Mouse (Mus musculus) neural tube, embryonic 12.5 days (tissue): ENCODE results near the gene Fchsd2. TPM values are rescaled to one million over a fixed set of nuclear protein-coding genes. Genes with fewer than 3 reads are reported as not detected.

Experiments used
- ATAC-seq: fragments of 200-750 bp; cut with Nextera tagmentation; 2 replicates; pipeline ENCODE4 v1.8.0; 2017; ENCODE audit warnings: low read depth, mild to moderate bottlenecking, moderate TSS enrichment, moderate library complexity; ENCODE audit not compliant: low FRiP score
- H3K27ac ChIP-seq: fragments of 300-500 bp; sonication (generic); 2 replicates; pipeline ENCODE4 v1.5.1; 2016
- H3K27me3 ChIP-seq: fragments of 300-500 bp; sonication (generic); replicated peaks from 2 replicates; pipeline ENCODE4 v1.6.1; 2016; ENCODE audit warnings: mild to moderate bottlenecking
- H3K36me3 ChIP-seq: fragments of 300-500 bp; sonication (generic); 2 replicates; pipeline ENCODE4 v1.6.1; 2016; ENCODE audit warnings: mild to moderate bottlenecking
- H3K4me1 ChIP-seq: fragments of 300-500 bp; sonication (generic); 2 replicates; pipeline ENCODE4 v1.6.1; 2016
- H3K4me2 ChIP-seq: fragments of 300-500 bp; sonication (generic); replicated peaks from 2 replicates; pipeline ENCODE4 v1.6.1; 2016; ENCODE audit warnings: mild to moderate bottlenecking
- H3K4me3 ChIP-seq: fragments of 300-500 bp; sonication (generic); 2 replicates; pipeline ENCODE4 v1.5.1; 2016
- H3K9ac ChIP-seq: fragments of 300-500 bp; sonication (generic); 2 replicates; pipeline ENCODE4 v1.6.1; 2016; ENCODE audit warnings: mild to moderate bottlenecking
- H3K9me3 ChIP-seq: fragments of 300-500 bp; sonication (generic); 2 replicates; pipeline ENCODE4 v1.6.1; 2016; ENCODE audit warnings: mild to moderate bottlenecking
- WGBS: fragments of 180-500 bp; shearing (Covaris S2); methylation state at CpG from one replicate; pipeline ENCODE4 v1.1.7; 2016; 5-methylcytosine and 5-hydroxymethylcytosine counted together
- polyA plus RNA-seq: library from polyadenylated mRNA; unstranded; fragments of >200 nt; fragmentation: Nextera tagmentation; extraction: Ambion mirVana; gene quantifications from 2 replicates; pipeline ENCODE4 v1.2.1, GENCODE M21; 2016

Fchsd2 gene
- polyA plus RNA-seq, 1 experiment from 2014 or later, result 36.5 TPM

DNA sequence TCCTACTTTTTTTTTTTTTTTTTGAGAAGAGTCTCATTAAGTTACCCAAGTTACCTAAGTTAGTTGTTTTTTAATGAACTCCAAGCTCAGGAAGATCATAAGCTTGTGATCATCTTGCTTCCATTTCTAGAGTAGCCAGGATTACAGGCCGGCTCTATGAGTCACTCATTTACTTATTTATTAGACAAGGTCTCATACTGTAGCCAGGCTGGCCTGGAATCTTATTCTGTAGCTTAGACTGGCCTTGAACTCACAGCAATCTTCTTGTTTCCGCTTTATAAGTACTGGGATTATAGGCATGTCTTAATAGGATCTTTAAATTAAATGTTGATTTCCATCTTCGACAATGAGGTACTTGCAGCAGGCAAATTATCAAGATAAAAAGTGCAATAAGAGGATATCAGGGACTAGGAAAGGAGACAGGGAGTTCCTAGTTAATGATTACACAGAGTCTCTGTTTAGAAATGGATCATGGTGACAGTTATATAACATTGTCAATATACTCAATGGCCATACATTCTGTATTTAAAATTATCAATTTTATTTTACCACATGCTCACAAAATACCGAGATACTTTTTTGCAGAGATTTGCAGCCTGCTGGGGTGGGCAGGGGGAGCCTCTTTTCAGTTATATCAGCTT is 7.7 kb upstream of the Fchsd2 start:
- H3K9me3 ChIP-seq, result no peaks in the 10 kb centered on the region
- no peaks in the 10 kb centered on the region for H3K4me1 ChIP-seq
- H3K9ac ChIP-seq, result no peak overlapping the region
- H3K27me3 ChIP-seq, result no peaks in the 10 kb centered on the region
- no peaks in the 10 kb centered on the region for H3K36me3 ChIP-seq
- no peak overlapping the region for H3K4me3 ChIP-seq
- WGBS, result 84% methylated on average over 4 of the region's 4 CpGs
- no peak overlapping the region for H3K4me2 ChIP-seq
- H3K27ac ChIP-seq, result no peak overlapping the region
- no peak for ATAC-seq

GRCm38 (mm10) chr7:101085779-101086178 is 6.9 kb upstream of the Fchsd2 start:
- ATAC-seq, result no peak
- no peaks in the 10 kb centered on the region for H3K36me3 ChIP-seq
- H3K27me3 ChIP-seq, result no peaks in the 10 kb centered on the region
- H3K4me3 ChIP-seq, result no peak overlapping the region
- no peak overlapping the region for H3K4me2 ChIP-seq
- H3K27ac ChIP-seq, result no peak overlapping the region
- no peaks in the 10 kb centered on the region for H3K4me1 ChIP-seq
- no peaks in the 10 kb centered on the region for H3K9me3 ChIP-seq
- H3K9ac ChIP-seq, result no peak overlapping the region
- WGBS, result 72% methylated on average over 4 of the region's 4 CpGs

DNA sequence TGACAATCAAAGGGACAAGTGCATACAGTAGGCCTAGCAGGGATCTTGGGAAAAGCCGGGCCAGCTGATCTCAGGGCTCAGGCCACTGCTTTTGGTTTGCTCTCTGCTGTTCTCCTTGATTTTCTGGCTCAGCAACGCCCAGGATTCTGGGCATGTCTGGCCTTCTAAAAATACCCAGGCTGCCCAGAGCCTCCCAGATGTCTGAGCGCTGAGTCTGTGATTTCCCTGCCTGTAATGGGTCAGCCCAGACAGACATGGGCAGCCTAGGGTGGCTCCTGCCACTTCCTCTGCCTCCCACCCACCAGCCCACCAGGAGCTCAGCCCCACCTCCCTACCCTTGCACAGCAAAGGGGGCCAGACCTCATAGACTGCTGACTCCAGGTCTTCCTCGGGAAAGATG is 4.0 kb upstream of the Fchsd2 start:
- Histone ChIP-seq H3K36me3 (no peaks in the 10 kb centered on the region), H3K4me2 (no peak overlapping the region), H3K9ac (no peak overlapping the region), H3K4me3 (no peak overlapping the region), H3K9me3 (no peaks in the 10 kb centered on the region), H3K27me3 (no peaks in the 10 kb centered on the region), H3K4me1 (no peaks in the 10 kb centered on the region), H3K27ac (no peak overlapping the region)
- WGBS, result 80% methylated on average over 4 of the region's 4 CpGs
- ATAC-seq, result no peak

GRCm38 (mm10) chr7:101089242-101089641 is 3.4 kb upstream of the Fchsd2 start:
- Histone ChIP-seq H3K4me2 (no peak overlapping the region), H3K9ac (no peak overlapping the region), H3K4me3 (no peak overlapping the region), H3K27ac (no peak overlapping the region), H3K36me3 (no peaks in the 10 kb centered on the region), H3K27me3 (no peaks in the 10 kb centered on the region), H3K9me3 (no peaks in the 10 kb centered on the region), H3K4me1 (no peaks in the 10 kb centered on the region)
- no peak for ATAC-seq
- WGBS, result 74% methylated on average over 3 of the region's 3 CpGs

DNA sequence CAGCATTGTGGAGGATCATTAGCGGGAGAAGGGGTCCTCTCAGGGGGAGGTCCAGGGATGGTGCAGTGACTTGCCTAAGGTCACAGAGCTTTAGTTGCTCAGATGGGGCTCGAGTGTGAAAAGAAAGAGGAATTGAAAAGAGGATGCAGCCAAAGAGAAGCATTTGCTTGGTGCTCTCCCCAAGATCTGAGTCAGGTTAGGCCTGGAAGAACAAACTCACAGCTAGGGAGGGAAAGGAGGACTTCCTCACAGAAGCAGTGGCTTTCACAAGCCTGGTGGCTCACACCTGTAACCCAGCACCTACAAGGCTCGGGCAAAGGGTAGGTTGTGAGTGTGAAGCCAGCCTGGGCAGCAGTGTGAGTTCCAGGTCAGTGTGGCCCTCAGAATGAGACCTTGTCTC is 568 bp downstream of the Fchsd2 start:
- ATAC-seq, result no peak
- Histone ChIP-seq H3K9me3 (no peaks in the 10 kb centered on the region), H3K4me2 (no peak overlapping the region), H3K4me3 (no peak overlapping the region), H3K36me3 (no peaks in the 10 kb centered on the region), H3K4me1 (no peaks in the 10 kb centered on the region), H3K27me3 (no peaks in the 10 kb centered on the region), H3K27ac (no peak overlapping the region), H3K9ac (no peak overlapping the region)
- 74% methylated on average over 3 of the region's 3 CpGs for WGBS

DNA sequence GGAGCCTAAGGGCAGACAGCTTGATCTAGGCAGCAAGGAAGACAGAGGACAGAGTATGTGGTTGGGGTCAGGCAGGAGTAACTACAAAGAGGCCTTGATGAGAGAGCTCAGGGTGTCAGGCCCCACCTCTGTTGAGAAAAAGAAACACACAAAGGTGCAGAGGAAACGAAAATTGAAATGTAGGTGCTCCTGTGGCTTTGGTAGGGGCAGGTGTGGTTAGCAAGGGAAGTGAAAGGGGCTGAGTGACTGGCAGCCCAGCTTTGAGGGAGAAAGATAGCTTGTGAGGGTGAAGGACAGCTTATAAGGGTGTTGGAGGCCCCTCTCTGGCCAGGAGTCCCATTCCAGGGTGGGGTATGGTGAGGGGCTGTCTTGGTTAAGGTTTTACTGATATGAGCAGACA is 2.1 kb downstream of the Fchsd2 start:
- Histone ChIP-seq H3K9me3 (no peaks in the 10 kb centered on the region), H3K4me3 (no peak overlapping the region), H3K36me3 (no peaks in the 10 kb centered on the region), H3K9ac (no peak overlapping the region), H3K27me3 (no peaks in the 10 kb centered on the region), H3K4me1 (no peaks in the 10 kb centered on the region), H3K4me2 (no peak overlapping the region), H3K27ac (no peak overlapping the region)
- 67% methylated on average over 1 of the region's 1 CpGs for WGBS
- no peak for ATAC-seq

- H3K4me3 ChIP-seq, result no peak overlapping the region
- 85% methylated on average over 5 of the region's 5 CpGs for WGBS
- H3K4me1 ChIP-seq, result no peaks in the 10 kb centered on the region
- no peaks in the 10 kb centered on the region for H3K9me3 ChIP-seq
- H3K36me3 ChIP-seq, result no peaks in the 10 kb centered on the region
- no peak overlapping the region for H3K4me2 ChIP-seq
- ATAC-seq, result no peak
- no peaks in the 10 kb centered on the region for H3K27me3 ChIP-seq
- no peak overlapping the region for H3K27ac ChIP-seq
- no peak overlapping the region for H3K9ac ChIP-seq
Measured at GRCm38 (mm10) chr7:101095560-101095959, 2.9 kb downstream of the Fchsd2 start.

- WGBS, result 85% methylated on average over 2 of the region's 2 CpGs
- H3K27ac ChIP-seq, result no peak overlapping the region
- no peaks in the 10 kb centered on the region for H3K9me3 ChIP-seq
- no peaks in the 10 kb centered on the region for H3K27me3 ChIP-seq
- no peaks in the 10 kb centered on the region for H3K4me1 ChIP-seq
- no peak overlapping the region for H3K4me3 ChIP-seq
- H3K9ac ChIP-seq, result no peak overlapping the region
- H3K36me3 ChIP-seq, result no peaks in the 10 kb centered on the region
- H3K4me2 ChIP-seq, result no peak overlapping the region
- ATAC-seq, result no peak
Measured at GRCm38 (mm10) chr7:101096576-101096975, 3.9 kb downstream of the Fchsd2 start.

GRCm38 (mm10) chr7:101097084-101097483 is 4.4 kb downstream of the Fchsd2 start:
- no peaks in the 10 kb centered on the region for H3K36me3 ChIP-seq
- no peaks in the 10 kb centered on the region for H3K9me3 ChIP-seq
- ATAC-seq, result no peak
- no peak overlapping the region for H3K4me3 ChIP-seq
- no peak overlapping the region for H3K27ac ChIP-seq
- no peaks in the 10 kb centered on the region for H3K27me3 ChIP-seq
- no peak overlapping the region for H3K4me2 ChIP-seq
- WGBS, result 48% methylated on average over 3 of the region's 3 CpGs
- no peak overlapping the region for H3K9ac ChIP-seq
- no peaks in the 10 kb centered on the region for H3K4me1 ChIP-seq

- H3K4me1 ChIP-seq, result no peaks in the 10 kb centered on the region
- no peak for ATAC-seq
- no peaks in the 10 kb centered on the region for H3K9me3 ChIP-seq
- WGBS, result 72% methylated on average over 3 of the region's 3 CpGs
- no peaks in the 10 kb centered on the region for H3K27me3 ChIP-seq
- H3K27ac ChIP-seq, result no peak overlapping the region
- no peaks in the 10 kb centered on the region for H3K36me3 ChIP-seq
- no peak overlapping the region for H3K9ac ChIP-seq
- H3K4me3 ChIP-seq, result no peak overlapping the region
- H3K4me2 ChIP-seq, result no peak overlapping the region
Measured at GRCm38 (mm10) chr7:101099981-101100380, 7.3 kb downstream of the Fchsd2 start.

DNA sequence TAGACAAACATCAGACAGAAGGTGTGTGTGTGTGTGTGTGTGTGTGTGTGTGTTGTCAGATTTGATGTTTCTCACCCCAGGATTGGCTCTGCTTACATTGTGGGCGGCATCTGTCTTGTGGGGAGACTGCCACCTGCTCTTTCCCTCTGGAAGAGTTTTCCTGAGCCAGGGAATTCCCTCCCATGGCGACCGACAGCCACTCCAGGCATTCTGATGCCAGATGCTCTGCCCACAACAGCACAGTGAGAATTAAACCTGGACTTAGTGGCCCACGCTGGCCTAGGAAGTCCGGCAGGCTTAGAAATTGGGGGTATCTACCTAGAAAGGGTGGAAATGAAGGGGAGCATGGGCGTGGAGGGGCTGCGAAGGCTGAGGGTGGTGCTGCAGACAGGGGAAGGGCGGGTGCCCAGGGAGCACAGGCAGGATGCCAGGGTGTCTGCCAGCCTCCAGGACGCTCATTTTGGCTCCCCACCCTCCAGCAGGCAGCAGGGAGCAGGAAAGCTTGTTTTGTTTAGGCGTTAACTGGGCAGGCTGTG is 8.6 kb downstream of the Fchsd2 start:
- Histone ChIP-seq H3K4me1 (no peaks in the 10 kb centered on the region), H3K9ac (no peak overlapping the region), H3K4me3 (no peak overlapping the region), H3K9me3 (no peaks in the 10 kb centered on the region), H3K27ac (no peak overlapping the region), H3K4me2 (no peak overlapping the region), H3K36me3 (no peaks in the 10 kb centered on the region), H3K27me3 (no peaks in the 10 kb centered on the region)
- WGBS, result 59% methylated on average over 10 of the region's 10 CpGs
- no peak for ATAC-seq

- Histone ChIP-seq H3K9me3 (no peaks in the 10 kb centered on the region), H3K4me1 (peaks cover 9% of the 10 kb centered on the region), H3K4me3 (no peak overlapping the region), H3K9ac (no peak overlapping the region), H3K36me3 (peaks cover 7% of the 10 kb centered on the region; the same call in 1 of the 2 replicates), H3K27ac (no peak overlapping the region), H3K27me3 (no peaks in the 10 kb centered on the region), H3K4me2 (no peak overlapping the region)
- no peak for ATAC-seq
- WGBS, result 60% methylated on average over 2 of the region's 2 CpGs
Measured at GRCm38 (mm10) chr7:101106666-101107065, 14.0 kb downstream of the Fchsd2 start.
